Mouse (Mus musculus) liver, embryonic 14.5 days (tissue): ENCODE measurements around the gene Crtac1. TPM values are rescaled to one million over a fixed set of nuclear protein-coding genes. Genes with fewer than 3 reads are reported as not detected.
A peak's percentile ranks its signal among the peaks of the same experiment; 100 is the strongest.

Source experiments
- ATAC-seq: fragments of 200-750 bp; cut with Nextera tagmentation; 2 replicates; pipeline ENCODE4 v1.8.0; 2017; ENCODE audit warnings: moderate number of reproducible peaks, mild to moderate bottlenecking, moderate library complexity; ENCODE audit not compliant: insufficient read depth
- DNase-seq, 3 experiments: peaks; one replicate each; pipeline ENCODE4 v3.0.0-alpha.2; 2012 to 2013; ENCODE audit warnings: low read depth in 3 of 3, low spot score in 3 of 3
- H3K27ac ChIP-seq: fragments of 300-500 bp; sonication (generic); 2 replicates; pipeline ENCODE4 v1.5.1; 2014; ENCODE audit warnings: moderate library complexity, mild to moderate bottlenecking, control low read depth, inconsistent platforms
- H3K27me3 ChIP-seq: fragments of 300-500 bp; sonication (generic); 2 replicates; pipeline ENCODE4 v1.6.1; 2014; ENCODE audit warnings: mild to moderate bottlenecking, low read length, moderate library complexity; ENCODE audit not compliant: control insufficient read depth, insufficient read depth
- H3K36me3 ChIP-seq: fragments of 300-500 bp; sonication (generic); replicated peaks from 2 replicates; pipeline ENCODE4 v1.6.1; 2014; ENCODE audit warnings: low read depth; ENCODE audit not compliant: control insufficient read depth, insufficient read depth
- H3K4me1 ChIP-seq, 2 experiments: fragments of 200-500 bp in 1 of 2; fragments of 300-500 bp in 1 of 2; sonication (generic) in 1 of 2; replicated peaks; 2 replicates each; pipeline ENCODE4 v1.6.1; 2012 to 2014; ENCODE audit warnings: antibody characterized with exemption in 1 of 2, inconsistent platforms in 1 of 2, low read length in 1 of 2; ENCODE audit not compliant: control insufficient read depth in 2 of 2, insufficient read depth in 2 of 2
- H3K4me2 ChIP-seq: fragments of 300-500 bp; sonication (generic); 2 replicates; pipeline ENCODE4 v1.6.1; 2014; ENCODE audit warnings: low read depth, mild to moderate bottlenecking, control low read depth, moderate library complexity
- H3K4me3 ChIP-seq, 2 experiments: fragments of 200-500 bp in 1 of 2; fragments of 300-500 bp in 1 of 2; sonication (generic) in 1 of 2; 2 replicates each; pipeline ENCODE4 v1.5.1; 2012 to 2014; ENCODE audit warnings: low read depth in 2 of 2, low read length in 2 of 2, mild to moderate bottlenecking in 2 of 2, control low read depth in 1 of 2, inconsistent platforms in 1 of 2, moderate library complexity in 1 of 2; ENCODE audit not compliant: insufficient read depth in 1 of 2
- H3K9ac ChIP-seq: fragments of 300-500 bp; sonication (generic); replicated peaks from 2 replicates; pipeline ENCODE4 v1.6.1; 2014; ENCODE audit warnings: mild to moderate bottlenecking, control low read depth, moderate library complexity
- H3K9me3 ChIP-seq: fragments of 300-500 bp; sonication (generic); 2 replicates; pipeline ENCODE4 v1.6.1; 2016; ENCODE audit warnings: low read length, mixed read lengths; ENCODE audit not compliant: control insufficient read depth
- CTCF ChIP-seq: IDR thresholded peaks from 2 replicates; pipeline ENCODE4 v1.5.1; 2016; ENCODE audit warnings: antibody characterized with exemption, low read depth, control low read depth
- EP300 ChIP-seq: IDR thresholded peaks from 2 replicates; pipeline ENCODE4 v1.6.1; 2016; ENCODE audit warnings: antibody characterized with exemption, low read depth
- WGBS: fragments of 180-500 bp; shearing (Covaris S2); extraction: QIAGEN DNeasy Blood & Tissue Kit; methylation state at CpG from one replicate; pipeline ENCODE4 v1.1.7; 2014; ENCODE audit not compliant: insufficient replicate concordance; 5-methylcytosine and 5-hydroxymethylcytosine counted together
- polyA plus RNA-seq, 2 experiments: library from polyadenylated mRNA; depleted of rRNA in 1 of 2; stranded (reverse) in 1 of 2; unstranded in 1 of 2; fragments of >200 nt; fragmentation: Nextera tagmentation in 1 of 2; extraction: Ambion mirVana in 1 of 2; gene quantifications; 2 replicates each; pipeline versions ENCODE4 v1.2.1 to v1.2.3; 2012 to 2014

The Crtac1 gene
- polyA plus RNA-seq, 2 experiments = 0.06 TPM; not detected in 1

- no peaks in the 10 kb centered on the region for H3K27me3 ChIP-seq
- no peak overlapping the region for H3K4me3 ChIP-seq
- H3K9ac ChIP-seq = no peak overlapping the region
- DNase-seq = no peak
- no peaks in the 10 kb centered on the region for H3K36me3 ChIP-seq
- WGBS = 49% methylated on average over 8 of the region's 8 CpGs
- no peak overlapping the region for H3K4me2 ChIP-seq
- no peaks in the 10 kb centered on the region for H3K9me3 ChIP-seq
- ATAC-seq = no peak
- H3K27ac ChIP-seq = no peak overlapping the region
- TF ChIP-seq EP300 = no peak
- TF ChIP-seq CTCF = no peak
- H3K4me1 ChIP-seq = no peaks in the 10 kb centered on the region
Measured at GRCm38 (mm10) chr19:42316998-42317397, 114.6 kb downstream of the Crtac1 start.

GRCm38 (mm10) chr19:42316525-42316924, 115.1 kb downstream of the Crtac1 start:
- no peaks in the 10 kb centered on the region for H3K9me3 ChIP-seq

GRCm38 (mm10) chr19:42315914-42316313, 115.7 kb downstream of the Crtac1 start:
- no peak for TF ChIP-seq EP300
- TF ChIP-seq CTCF = peak; percentile 89

More at GRCm38 (mm10) chr19:42316525-42316924, 115.1 kb downstream of the Crtac1 start:
- no peaks in the 10 kb centered on the region for H3K27me3 ChIP-seq
- H3K9ac ChIP-seq = no peak overlapping the region
- no peak overlapping the region for H3K4me3 ChIP-seq
- no peak overlapping the region for H3K27ac ChIP-seq
- 72% methylated on average over 2 of the region's 2 CpGs for WGBS
- DNase-seq (no peak), ATAC-seq (no peak)
- H3K36me3 ChIP-seq = no peaks in the 10 kb centered on the region
- TF ChIP-seq CTCF (no peak), EP300 (no peak)
- no peaks in the 10 kb centered on the region for H3K4me1 ChIP-seq
- H3K4me2 ChIP-seq = no peak overlapping the region

GRCm38 (mm10) chr19:42315070-42315679, 116.4 kb downstream of the Crtac1 start:
- WGBS = 50% methylated on average over 6 of the region's 6 CpGs
- H3K9me3 ChIP-seq = no peaks in the 10 kb centered on the region
- ATAC-seq = no peak
- no peak overlapping the region for H3K4me3 ChIP-seq
- no peaks in the 10 kb centered on the region for H3K27me3 ChIP-seq
- H3K4me2 ChIP-seq = no peak overlapping the region
- no peaks in the 10 kb centered on the region for H3K4me1 ChIP-seq
- H3K27ac ChIP-seq = no peak overlapping the region
- H3K9ac ChIP-seq = no peak overlapping the region
- TF ChIP-seq CTCF = no peak
- TF ChIP-seq EP300 = no peak
- no peak for DNase-seq
- H3K36me3 ChIP-seq = no peaks in the 10 kb centered on the region

More at GRCm38 (mm10) chr19:42315914-42316313, 115.7 kb downstream of the Crtac1 start:
- WGBS = 13% methylated on average over 1 of the region's 1 CpGs
- DNase-seq (peak in 1 of 3 experiments; percentile 11), ATAC-seq (no peak)
- no peaks in the 10 kb centered on the region for H3K27me3 ChIP-seq
- H3K36me3 ChIP-seq = no peaks in the 10 kb centered on the region
- H3K27ac ChIP-seq = no peak overlapping the region
- no peak overlapping the region for H3K4me2 ChIP-seq
- no peaks in the 10 kb centered on the region for H3K4me1 ChIP-seq
- H3K4me3 ChIP-seq = no peak overlapping the region
- H3K9ac ChIP-seq = no peak overlapping the region
- H3K9me3 ChIP-seq = no peaks in the 10 kb centered on the region

- H3K36me3 ChIP-seq = no peaks in the 10 kb centered on the region
- no peak overlapping the region for H3K4me3 ChIP-seq
- TF ChIP-seq CTCF (no peak), EP300 (no peak)
- H3K4me1 ChIP-seq = no peaks in the 10 kb centered on the region
- DNase-seq (no peak), ATAC-seq (no peak)
- H3K27ac ChIP-seq = no peak overlapping the region
- H3K9ac ChIP-seq = no peak overlapping the region
- H3K9me3 ChIP-seq = no peaks in the 10 kb centered on the region
- H3K4me2 ChIP-seq = no peak overlapping the region
- WGBS = 48% methylated on average over 3 of the region's 3 CpGs
- H3K27me3 ChIP-seq = no peaks in the 10 kb centered on the region
Measured at GRCm38 (mm10) chr19:42312191-42312590, 119.4 kb downstream of the Crtac1 start.
